Mouse (Mus musculus) lung, postnatal 0 days (tissue): ENCODE measurements around the gene Gstm3.

Experiments
- CTCF ChIP-seq: IDR thresholded peaks from 2 replicates; pipeline ENCODE4 v1.5.1; 2016; ENCODE audit warnings: antibody characterized with exemption, mild to moderate bottlenecking
- EP300 ChIP-seq: IDR thresholded peaks from 2 replicates; pipeline ENCODE4 v1.6.1; 2016; ENCODE audit warnings: antibody characterized with exemption, mild to moderate bottlenecking, control low read depth

DNA sequence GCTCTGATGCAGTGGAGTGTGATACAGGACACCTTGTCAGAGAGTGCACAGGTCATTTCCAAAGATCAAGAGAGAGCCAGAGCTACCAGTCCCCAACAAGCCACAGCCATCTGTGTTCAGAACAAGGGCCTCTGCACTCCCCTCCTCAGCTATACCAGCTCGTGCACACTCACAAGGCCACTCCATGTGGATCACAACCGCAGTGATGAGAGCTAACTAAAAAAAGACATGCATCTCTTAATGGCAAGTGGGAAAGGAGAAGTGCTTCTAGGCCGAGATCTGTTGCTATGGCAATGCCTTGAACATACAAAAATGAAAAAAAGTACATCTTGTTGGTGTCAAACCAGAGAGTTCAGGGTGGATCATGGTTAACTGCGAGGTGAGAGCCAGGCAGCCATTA, 29.3 kb downstream of the Gstm3 start:
- no peak for TF ChIP-seq CTCF
- no peak for TF ChIP-seq EP300
